Mouse (Mus musculus): ENCODE measurements around the gene Wiz. TPM values are rescaled to one million over a fixed set of nuclear protein-coding genes. Genes with fewer than 3 reads are reported as not detected.

Gene Wiz
- total RNA-seq, 2 experiments from 2014 or later, result 22.4 to 23.4 TPM

- DNase-seq, result no peak
- intact Hi-C loops (cut with DNase I), result no loop called here
Measured at GRCm38 (mm10) chr17:32386659-32387432, 2.4 kb downstream of the Wiz start.

DNA sequence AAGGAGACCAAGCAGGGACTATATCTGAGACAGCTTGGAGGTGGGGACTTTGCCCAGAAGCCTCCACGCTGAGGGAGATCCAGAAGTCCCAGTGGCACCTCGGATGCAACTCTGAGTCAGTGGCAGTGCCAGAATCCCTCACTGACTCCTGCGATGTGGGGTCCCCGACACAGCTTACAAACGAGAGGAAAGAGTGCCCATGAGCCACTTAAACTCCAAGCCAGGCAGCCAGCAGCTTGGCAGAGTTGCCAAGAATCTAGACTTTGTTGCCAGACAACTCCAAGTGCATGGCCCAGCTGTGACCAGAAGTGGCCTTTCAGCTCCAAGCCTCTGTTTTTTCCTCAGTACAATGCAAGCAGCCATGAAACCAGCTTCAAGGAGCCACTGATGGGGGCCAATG is 5.6 kb downstream of the Wiz start:
- DNase-seq, result peak in 1 of 2 experiments; percentile 57
- intact Hi-C loops (cut with DNase I), result no loop called here

DNA sequence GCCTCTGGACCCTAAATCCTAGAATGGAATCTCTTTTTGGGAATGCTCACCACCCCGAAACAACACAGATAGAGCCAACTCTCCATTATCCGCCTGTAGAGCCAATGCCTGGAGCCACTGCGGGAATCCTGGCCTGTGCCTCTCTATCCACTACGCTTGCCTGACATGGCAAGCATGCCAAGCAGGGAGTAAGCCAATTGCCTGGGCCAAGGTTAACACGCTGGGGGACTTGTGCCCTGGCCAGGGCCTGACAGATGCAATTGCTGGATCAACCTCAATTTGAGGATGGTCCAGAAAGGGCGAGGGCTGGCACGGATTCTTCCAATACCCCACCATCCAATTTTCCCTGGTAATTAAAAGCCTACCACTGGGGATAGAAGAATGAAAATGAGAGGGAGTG is 6.7 kb downstream of the Wiz start:
- intact Hi-C loops (cut with DNase I), result no loop called here
- peak in 1 of 2 experiments; percentile 60 for DNase-seq

GRCm38 (mm10) chr17:32378786-32379185 is 10.5 kb downstream of the Wiz start:
- intact Hi-C loops (cut with DNase I), result no loop called here
- DNase-seq, result no peak

DNA sequence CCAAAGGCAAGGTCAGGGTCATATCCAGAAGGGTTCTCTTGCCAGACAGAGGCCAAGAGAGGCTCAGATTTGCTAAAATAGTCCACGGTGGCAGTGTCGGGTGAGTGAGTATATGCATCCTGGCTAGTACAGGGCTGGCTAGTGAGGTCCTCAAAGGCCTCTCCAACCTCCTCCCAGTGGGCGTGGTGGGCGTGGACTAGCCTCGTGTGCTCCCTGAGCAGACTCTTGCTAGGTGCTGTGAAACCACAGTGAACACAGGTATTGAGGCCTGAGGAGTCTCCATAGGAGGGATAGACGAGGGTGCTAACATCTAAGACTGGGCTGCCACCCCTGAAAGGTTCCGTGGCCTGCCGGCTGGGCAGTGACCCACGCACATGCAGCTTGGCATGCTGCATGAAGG is 12.1 kb downstream of the Wiz start:
- DNase-seq, result no peak
- intact Hi-C loops (cut with DNase I), result loop anchor here (1.0 kb wide), 1 partner anchor 10 kb away; no protein-coding TSS in a partner anchor

GRCm38 (mm10) chr17:32376475-32376874 is 12.8 kb downstream of the Wiz start:
- intact Hi-C loops (cut with DNase I), result no loop called here
- DNase-seq, result no peak

DNA sequence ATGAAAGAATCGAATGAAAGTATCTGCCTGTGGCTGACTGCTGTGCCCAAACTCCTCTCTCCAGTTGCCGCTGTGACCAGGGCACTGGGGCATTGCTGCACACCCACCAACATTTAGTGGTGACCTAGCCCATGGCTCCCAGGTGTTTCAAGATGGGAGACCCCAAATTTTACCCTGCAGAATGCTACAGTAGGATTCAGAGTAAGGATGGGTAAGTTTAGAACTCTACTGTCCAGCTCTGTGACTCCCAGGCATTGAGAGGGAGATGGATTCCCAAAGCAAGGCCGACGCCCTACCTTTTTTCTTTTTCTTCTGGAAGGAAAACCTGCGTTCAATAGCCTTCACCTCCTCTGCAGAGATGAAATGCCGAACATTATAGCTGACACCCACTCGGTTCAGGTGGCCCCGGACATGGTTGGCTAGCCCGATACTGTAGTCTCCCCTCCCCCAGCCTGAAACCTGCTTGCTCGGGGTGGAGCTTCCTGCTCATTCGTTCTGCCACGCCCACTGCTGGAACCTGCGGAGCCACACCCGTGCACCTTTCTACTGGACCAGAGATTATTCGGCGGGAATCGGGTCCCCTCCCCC is 20.2 kb downstream of the Wiz start:
- intact Hi-C loops (cut with DNase I), result no loop called here
- no peak for DNase-seq

- intact Hi-C loops (cut with DNase I), result loop anchor here (1.0 kb wide), 1 partner anchor 10 kb away; no protein-coding TSS in a partner anchor
- no peak for DNase-seq
Measured at GRCm38 (mm10) chr17:32367706-32368105, 21.5 kb downstream of the Wiz start.

DNA sequence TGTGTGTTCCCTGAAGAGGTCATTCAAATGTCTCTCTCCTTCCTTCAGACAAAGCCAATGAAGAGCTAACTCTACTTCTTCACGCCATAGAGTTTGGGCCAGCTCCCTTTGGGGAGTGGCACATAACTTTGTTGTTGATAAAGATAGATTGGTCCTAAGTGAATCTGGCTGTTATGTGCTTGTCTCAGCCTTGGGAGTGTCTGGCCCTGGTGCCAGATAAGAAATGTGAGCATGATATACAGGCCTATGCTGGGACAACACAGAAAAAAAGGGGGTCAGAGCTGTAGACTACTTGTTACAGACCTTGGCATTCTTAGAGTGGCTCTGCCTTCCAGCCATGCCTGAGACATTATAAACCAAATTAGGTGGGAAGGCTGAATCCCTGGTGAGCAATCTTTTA is 23.9 kb downstream of the Wiz start:
- no peak for DNase-seq
- intact Hi-C loops (cut with DNase I), result no loop called here

GRCm38 (mm10) chr17:32364850-32365249 is 24.4 kb downstream of the Wiz start:
- DNase-seq, result no peak
- intact Hi-C loops (cut with DNase I), result no loop called here

DNA sequence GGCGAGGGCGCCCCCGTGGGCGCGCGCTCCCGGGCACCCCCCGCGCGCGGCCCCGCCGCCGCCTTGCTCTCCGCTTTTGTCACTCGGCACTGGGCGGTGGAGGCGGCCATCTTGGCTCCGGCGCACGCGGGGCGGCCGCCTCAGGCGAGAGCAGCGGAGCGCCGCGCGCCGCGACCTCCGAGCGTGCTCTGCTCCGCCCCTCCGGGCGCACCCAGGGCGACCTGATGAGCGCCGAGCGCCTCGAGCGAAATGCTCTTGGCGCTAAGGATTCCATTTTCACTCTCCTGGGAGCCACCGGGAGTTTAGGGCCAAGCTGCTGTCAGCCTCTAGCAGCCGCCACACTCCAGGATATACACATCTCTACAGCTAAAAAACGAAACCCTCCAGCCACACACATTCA is 24.9 kb downstream of the Wiz start:
- intact Hi-C loops (cut with DNase I), result no loop called here

GRCm38 (mm10) chr17:32363821-32364301 is 25.4 kb downstream of the Wiz start:
- intact Hi-C loops (cut with DNase I), result no loop called here
- DNase-seq, result no peak

More for the DNA sequence above, 24.9 kb downstream of the Wiz start:
- peak; percentile 93 to 94 for DNase-seq

DNA sequence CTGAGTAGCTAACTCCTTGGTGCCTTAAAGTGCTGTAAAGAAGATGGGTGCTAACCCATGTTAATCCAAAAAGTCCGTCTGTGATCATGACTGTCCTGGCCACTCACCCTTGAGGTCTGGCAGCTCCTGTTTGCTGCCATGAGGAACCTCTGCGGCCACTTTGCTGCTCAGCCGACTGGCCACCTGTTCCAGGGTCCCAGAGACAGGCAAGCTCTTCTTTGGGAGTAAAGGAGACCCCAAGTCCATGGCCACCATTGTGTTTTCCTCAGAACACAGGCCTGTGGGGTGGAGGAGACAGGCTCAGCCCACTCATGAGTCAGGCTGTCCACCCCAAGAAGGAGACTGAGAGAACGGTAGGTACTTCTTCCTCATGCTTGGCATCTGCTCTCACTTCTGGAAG is 26.6 kb downstream of the Wiz start:
- DNase-seq, result no peak
- intact Hi-C loops (cut with DNase I), result no loop called here

DNA sequence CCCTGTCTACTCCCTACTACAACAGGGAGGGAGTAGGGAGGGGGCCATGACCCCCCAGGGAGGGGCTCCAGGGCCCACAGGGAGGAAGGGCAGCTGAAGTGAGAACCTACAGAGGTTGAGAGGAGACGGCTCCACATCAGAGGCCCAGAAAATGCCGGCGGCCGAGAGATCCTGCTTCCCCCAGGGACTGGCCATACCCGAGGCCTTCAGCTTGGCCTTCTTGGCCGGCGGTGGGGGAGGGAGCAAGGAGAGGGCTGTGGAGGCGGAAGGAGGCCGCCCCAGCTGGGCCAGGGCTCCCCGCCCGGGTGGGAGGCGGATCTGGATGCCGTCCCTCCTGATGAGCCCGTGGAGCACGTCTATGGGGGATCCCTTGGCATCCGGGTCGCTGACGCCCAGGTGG is 29.3 kb downstream of the Wiz start:
- intact Hi-C loops (cut with DNase I), result no loop called here
- no peak for DNase-seq

- no peak for DNase-seq
- intact Hi-C loops (cut with DNase I), result no loop called here
Measured at GRCm38 (mm10) chr17:32358943-32359340, 30.3 kb downstream of the Wiz start.

DNA sequence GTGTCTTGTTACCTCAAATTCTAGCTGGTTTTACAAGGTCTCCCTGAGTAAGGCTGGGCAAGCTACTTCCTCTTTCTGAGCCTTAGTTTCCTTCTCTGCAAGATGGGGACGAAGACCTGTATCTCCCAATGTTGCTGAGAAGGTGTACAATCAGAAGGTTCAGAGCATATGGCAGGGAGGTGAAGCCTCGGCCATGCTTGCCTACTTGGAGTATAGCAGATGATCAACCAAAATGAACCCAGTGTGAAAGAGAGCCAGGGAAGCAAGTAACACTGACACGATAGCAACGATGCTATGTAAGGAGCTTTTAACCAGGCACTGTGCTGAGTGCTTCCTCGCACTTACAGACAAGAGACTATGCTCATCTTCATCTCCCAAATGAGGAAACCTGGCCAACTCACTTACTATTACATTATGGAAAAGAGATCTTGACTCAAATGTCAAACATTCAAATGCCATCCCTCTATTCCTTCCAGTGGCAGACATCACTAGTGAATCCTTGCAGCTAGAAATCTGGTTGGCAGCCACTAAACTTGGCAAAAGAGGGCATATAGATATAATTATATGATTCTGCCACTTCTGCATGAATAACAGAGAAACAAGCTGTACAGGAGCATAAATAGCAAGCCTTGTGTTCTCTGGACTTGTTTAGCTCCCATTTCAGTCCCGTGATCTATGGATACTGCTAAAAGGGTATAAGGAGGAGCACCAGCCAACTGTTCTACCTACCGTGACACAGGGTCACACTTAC is 30.9 kb downstream of the Wiz start:
- intact Hi-C loops (cut with DNase I), result no loop called here
- DNase-seq, result no peak

- intact Hi-C loops (cut with DNase I), result no loop called here
- no peak for DNase-seq
Measured at GRCm38 (mm10) chr17:32356766-32357760, 32.2 kb downstream of the Wiz start.

DNA sequence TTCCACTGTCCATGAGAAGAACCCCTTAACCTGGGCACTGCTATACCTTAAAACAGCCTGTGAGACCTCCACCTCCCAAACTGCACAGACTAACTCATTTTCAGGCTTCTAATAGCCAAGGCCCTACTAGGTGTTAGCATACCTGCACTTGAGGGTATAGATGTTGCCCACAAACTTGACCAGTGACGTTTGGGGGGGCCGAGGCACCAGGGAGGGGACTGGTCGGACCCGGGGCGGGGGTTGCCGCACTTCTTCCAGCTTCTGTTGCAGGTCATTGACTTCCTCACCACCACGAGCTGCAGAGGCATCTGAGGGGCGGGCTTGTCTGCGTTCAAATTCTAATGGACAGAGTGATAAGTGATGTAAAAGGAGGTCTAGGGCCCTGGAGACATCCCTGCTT is 33.0 kb downstream of the Wiz start:
- intact Hi-C loops (cut with DNase I), result no loop called here
- DNase-seq, result no peak

GRCm38 (mm10) chr17:32355031-32355430 is 34.2 kb downstream of the Wiz start:
- DNase-seq, result no peak
- intact Hi-C loops (cut with DNase I), result no loop called here

- no peak for DNase-seq
- intact Hi-C loops (cut with DNase I), result no loop called here
Measured at GRCm38 (mm10) chr17:32354211-32354610, 35.0 kb downstream of the Wiz start.
